Mouse (Mus musculus): ENCODE measurements around the gene Mtrf1. TPM values are rescaled to one million over a fixed set of nuclear protein-coding genes. Genes with fewer than 3 reads are reported as not detected.

The Mtrf1 gene
- total and polyA plus RNA-seq, 2 experiments from 2014 or later, result 6.9 to 10.5 TPM

DNA sequence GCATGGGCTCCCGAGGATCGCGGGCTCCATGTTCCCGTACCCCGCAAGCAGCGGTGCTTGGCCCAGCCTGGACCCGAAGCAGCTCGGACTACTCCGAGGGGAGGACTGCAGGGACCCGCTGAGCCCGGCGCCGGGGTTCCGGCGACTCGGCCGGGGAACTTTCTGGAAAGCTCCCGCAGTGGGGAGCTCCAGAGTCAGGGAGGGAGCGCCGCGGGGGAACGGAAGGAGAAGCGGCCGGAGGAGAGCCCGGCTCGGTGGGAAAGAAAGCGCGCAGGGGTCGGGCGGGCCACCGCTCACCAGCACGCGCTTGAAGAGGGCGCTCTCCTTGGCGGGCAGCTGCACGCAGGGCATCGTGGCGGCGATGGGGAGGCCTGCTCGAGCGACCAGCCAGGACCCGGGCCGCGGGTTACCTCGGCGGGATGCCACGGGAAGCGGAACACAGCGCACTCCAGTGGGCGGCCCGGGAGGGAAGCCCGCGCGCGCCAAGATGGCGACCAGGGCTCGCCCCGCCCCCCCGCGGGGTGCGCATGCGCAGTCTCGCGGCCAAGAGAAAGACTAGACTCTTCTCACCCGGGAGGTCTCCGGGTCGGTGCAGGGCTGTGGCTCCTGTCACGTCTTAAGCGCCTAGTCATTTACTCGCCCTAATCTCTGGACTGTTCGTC, 7.2 kb upstream of the Mtrf1 start, which contains the start of gene Naa16:
TSS of gene Naa16 (minus strand) at position 514 of the 662 bp plus-strand sequence.
- TF ChIP-seq CTCF (IDR thresholded peaks at IDR 0.05; ENCODE audit: low read depth), result peak; percentile 79
- peak; percentile 96 for ATAC-seq
- Histone ChIP-seq H3K4me3 (ENCODE audit: low read depth, low read length) (peak within 1 kb of the TSS; percentile 84), H3K27ac (ENCODE audit: low read depth, low read length) (peak within 1 kb of the TSS; percentile 79), H3K9me3 (ENCODE audit: low read length) (no peaks in the 10 kb centered on the region), H3K36me3 (ENCODE audit: insufficient read depth) (peaks cover 3% of the 10 kb centered on the region; the same call in 1 of the 2 replicates), H3K9ac (peak within 1 kb of the TSS; percentile 53), H3K4me2 (ENCODE audit: low read depth) (peak within 1 kb of the TSS; percentile 65), H3K4me1 (ENCODE audit: insufficient read depth) (peaks cover 4% of the 10 kb centered on the region; the same call in 1 of the 2 replicates), H3K27me3 (ENCODE audit: insufficient read depth, low read length) (no peaks in the 10 kb centered on the region)
- 2% methylated on average over 71 of the region's 71 CpGs for WGBS
- DNase-seq, result peak; percentile 97

GRCm38 (mm10) chr14:79393289-79393688, 4.3 kb upstream of the Mtrf1 start:
- Histone ChIP-seq H3K27ac (ENCODE audit: low read depth, low read length) (no peak overlapping the region), H3K4me1 (ENCODE audit: insufficient read depth) (peaks cover 4% of the 10 kb centered on the region; the same call in 1 of the 2 replicates), H3K9me3 (ENCODE audit: low read length) (no peaks in the 10 kb centered on the region), H3K4me2 (ENCODE audit: low read depth) (no peak overlapping the region), H3K4me3 (ENCODE audit: low read depth, low read length) (no peak overlapping the region), H3K36me3 (ENCODE audit: insufficient read depth) (no peaks in the 10 kb centered on the region), H3K27me3 (ENCODE audit: insufficient read depth, low read length) (no peaks in the 10 kb centered on the region), H3K9ac (no peak overlapping the region)
- no peak for TF ChIP-seq CTCF (IDR thresholded peaks at IDR 0.05; ENCODE audit: low read depth)
- ATAC-seq (no peak), DNase-seq (no peak)
- WGBS, result 77% methylated on average over 1 of the region's 1 CpGs

- ATAC-seq (no peak), DNase-seq (peak; percentile 27)
- no peaks in the 10 kb centered on the region for H3K9me3 ChIP-seq (ENCODE audit: low read length)
- H3K4me1 ChIP-seq (ENCODE audit: insufficient read depth), result no peaks in the 10 kb centered on the region
- no peaks in the 10 kb centered on the region for H3K27me3 ChIP-seq (ENCODE audit: insufficient read depth, low read length)
- no peak overlapping the region for H3K4me3 ChIP-seq (ENCODE audit: low read depth, low read length)
- no peak overlapping the region for H3K27ac ChIP-seq (ENCODE audit: low read depth, low read length)
- H3K4me2 ChIP-seq (ENCODE audit: low read depth), result no peak overlapping the region
- TF ChIP-seq CTCF (IDR thresholded peaks at IDR 0.05; ENCODE audit: low read depth), result peak; percentile 69
- H3K36me3 ChIP-seq (ENCODE audit: insufficient read depth), result no peaks in the 10 kb centered on the region
- no peak overlapping the region for H3K9ac ChIP-seq
Observed at GRCm38 (mm10) chr14:79394564-79394963, 3.0 kb upstream of the Mtrf1 start.

DNA sequence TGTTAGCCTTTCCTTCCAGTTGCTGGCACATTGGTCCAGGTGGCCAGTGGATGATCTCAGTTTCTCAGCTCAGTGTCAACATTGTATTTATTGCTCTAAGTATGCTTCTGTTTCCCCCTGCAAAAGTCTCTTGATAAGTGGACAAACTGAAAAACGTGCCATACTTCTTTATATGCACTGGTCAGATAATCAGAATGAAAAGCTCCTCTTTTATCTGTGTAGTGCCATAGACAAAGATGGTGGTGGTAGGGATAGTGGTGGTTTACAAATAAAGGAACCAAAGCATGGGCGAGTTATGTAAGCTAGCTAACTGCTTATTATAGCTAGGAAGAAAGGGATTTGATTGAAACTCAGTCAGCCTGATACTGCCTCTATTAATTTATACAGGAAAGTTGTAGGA, 10.1 kb downstream of the Mtrf1 start:
- DNase-seq (no peak), ATAC-seq (no peak)
- H3K9ac ChIP-seq, result no peak overlapping the region
- no peak for TF ChIP-seq CTCF (IDR thresholded peaks at IDR 0.05; ENCODE audit: low read depth)
- 77% methylated on average over 2 of the region's 2 CpGs for WGBS
- H3K9me3 ChIP-seq (ENCODE audit: low read length), result no peaks in the 10 kb centered on the region
- H3K4me1 ChIP-seq (ENCODE audit: insufficient read depth), result no peaks in the 10 kb centered on the region
- H3K4me2 ChIP-seq (ENCODE audit: low read depth), result no peak overlapping the region
- H3K27ac ChIP-seq (ENCODE audit: low read depth, low read length), result no peak overlapping the region
- no peaks in the 10 kb centered on the region for H3K27me3 ChIP-seq (ENCODE audit: insufficient read depth, low read length)
- H3K4me3 ChIP-seq (ENCODE audit: low read depth, low read length), result no peak overlapping the region
- H3K36me3 ChIP-seq (ENCODE audit: insufficient read depth), result peaks cover 3% of the 10 kb centered on the region

DNA sequence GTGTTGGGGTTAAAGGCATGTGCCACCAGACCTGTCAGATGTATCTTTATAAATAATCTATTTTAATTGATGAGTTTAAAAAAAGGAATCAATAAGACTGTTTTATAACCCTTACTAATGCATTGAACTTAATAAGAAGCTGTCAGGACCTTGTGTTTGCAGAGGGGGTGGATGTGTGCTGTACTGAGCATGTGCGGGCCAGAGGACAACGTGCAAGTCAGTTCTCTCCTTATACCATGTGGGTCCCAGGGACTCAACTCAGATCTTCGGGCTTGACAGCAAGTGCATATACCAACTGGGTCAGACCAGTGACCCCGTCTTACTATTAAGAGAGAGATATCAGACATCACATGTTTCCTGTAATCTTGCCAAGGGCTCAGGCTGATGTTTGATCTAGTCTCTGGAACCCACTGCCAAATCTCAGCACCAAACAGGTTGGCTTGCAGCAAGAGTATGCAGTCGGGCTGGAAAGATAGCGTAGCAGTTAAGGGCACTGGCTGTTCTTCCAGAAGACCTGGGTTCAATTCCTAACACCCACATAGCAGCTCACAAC, 11.8 kb downstream of the Mtrf1 start:
- Histone ChIP-seq H3K4me2 (ENCODE audit: low read depth) (no peak overlapping the region), H3K9me3 (ENCODE audit: low read length) (no peaks in the 10 kb centered on the region), H3K27me3 (ENCODE audit: insufficient read depth, low read length) (no peaks in the 10 kb centered on the region), H3K27ac (ENCODE audit: low read depth, low read length) (no peak overlapping the region), H3K9ac (no peak overlapping the region), H3K4me3 (ENCODE audit: low read depth, low read length) (no peak overlapping the region), H3K36me3 (ENCODE audit: insufficient read depth) (peaks cover 6% of the 10 kb centered on the region), H3K4me1 (ENCODE audit: insufficient read depth) (no peaks in the 10 kb centered on the region)
- ATAC-seq (no peak), DNase-seq (no peak)
- no peak for TF ChIP-seq CTCF (IDR thresholded peaks at IDR 0.05; ENCODE audit: low read depth)
- 95% methylated on average over 6 of the region's 6 CpGs for WGBS

- 80% methylated on average over 2 of the region's 2 CpGs for WGBS
- H3K27me3 ChIP-seq (ENCODE audit: insufficient read depth, low read length), result no peaks in the 10 kb centered on the region
Observed at GRCm38 (mm10) chr14:79410662-79411061, 13.1 kb downstream of the Mtrf1 start.

GRCm38 (mm10) chr14:79413121-79413520, 15.5 kb downstream of the Mtrf1 start:
- Histone ChIP-seq H3K9me3 (ENCODE audit: low read length) (no peaks in the 10 kb centered on the region), H3K27me3 (ENCODE audit: insufficient read depth, low read length) (no peaks in the 10 kb centered on the region), H3K36me3 (ENCODE audit: insufficient read depth) (peaks cover 10% of the 10 kb centered on the region), H3K27ac (ENCODE audit: low read depth, low read length) (no peak overlapping the region), H3K9ac (no peak overlapping the region), H3K4me1 (ENCODE audit: insufficient read depth) (no peaks in the 10 kb centered on the region), H3K4me3 (ENCODE audit: low read depth, low read length) (no peak overlapping the region), H3K4me2 (ENCODE audit: low read depth) (no peak overlapping the region)
- DNase-seq, result no peak
- 83% methylated on average over 6 of the region's 6 CpGs for WGBS
- ATAC-seq, result no peak
- TF ChIP-seq CTCF (IDR thresholded peaks at IDR 0.05; ENCODE audit: low read depth), result no peak

More at GRCm38 (mm10) chr14:79410662-79411061, 13.1 kb downstream of the Mtrf1 start:
- Histone ChIP-seq H3K9ac (no peak overlapping the region), H3K27ac (ENCODE audit: low read depth, low read length) (no peak overlapping the region), H3K4me1 (ENCODE audit: insufficient read depth) (no peaks in the 10 kb centered on the region), H3K4me3 (ENCODE audit: low read depth, low read length) (no peak overlapping the region), H3K36me3 (ENCODE audit: insufficient read depth) (peaks cover 6% of the 10 kb centered on the region), H3K4me2 (ENCODE audit: low read depth) (no peak overlapping the region), H3K9me3 (ENCODE audit: low read length) (no peaks in the 10 kb centered on the region)
- DNase-seq (no peak), ATAC-seq (no peak)
- no peak for TF ChIP-seq CTCF (IDR thresholded peaks at IDR 0.05; ENCODE audit: low read depth)

Measured in forebrain, postnatal 0 days (tissue).